Mouse (Mus musculus) forebrain, embryonic 16.5 days (tissue): ENCODE results near the gene Tulp4. TPM values are rescaled to one million over a fixed set of nuclear protein-coding genes. Genes with fewer than 3 reads are reported as not detected.

ENCODE experiments used
- ATAC-seq: fragments of 200-750 bp; cut with Nextera tagmentation; 2 replicates; pipeline ENCODE4 v1.8.0; 2017; ENCODE audit warnings: mild to moderate bottlenecking, moderate library complexity
- H3K27ac ChIP-seq: fragments of 300-500 bp; sonication (generic); 2 replicates; pipeline ENCODE4 v1.5.1; 2014; ENCODE audit warnings: low read length, control low read depth
- H3K27me3 ChIP-seq: fragments of 300-500 bp; sonication (generic); replicated peaks from 2 replicates; pipeline ENCODE4 v1.6.1; 2014; ENCODE audit warnings: low read length; ENCODE audit not compliant: control insufficient read depth, insufficient read depth
- H3K36me3 ChIP-seq: fragments of 300-500 bp; sonication (generic); 2 replicates; pipeline ENCODE4 v1.6.1; 2014; ENCODE audit not compliant: control insufficient read depth, insufficient read depth
- H3K4me1 ChIP-seq: fragments of 300-500 bp; sonication (generic); replicated peaks from 2 replicates; pipeline ENCODE4 v1.6.1; 2014; ENCODE audit warnings: low read length; ENCODE audit not compliant: control insufficient read depth, insufficient read depth
- H3K4me2 ChIP-seq: fragments of 300-500 bp; sonication (generic); 2 replicates; pipeline ENCODE4 v1.6.1; 2014; ENCODE audit warnings: mild to moderate bottlenecking, low read length, control low read depth
- H3K4me3 ChIP-seq: fragments of 300-500 bp; sonication (generic); replicated peaks from 2 replicates; pipeline ENCODE4 v1.5.1; 2014; ENCODE audit warnings: mild to moderate bottlenecking, low read length, control low read depth
- H3K9ac ChIP-seq: fragments of 300-500 bp; sonication (generic); replicated peaks from 2 replicates; pipeline ENCODE4 v1.6.1; 2014; ENCODE audit warnings: low read depth, low read length, control low read depth
- H3K9me3 ChIP-seq: fragments of 300-500 bp; sonication (generic); 2 replicates; pipeline ENCODE4 v1.6.1; 2016; ENCODE audit warnings: low read length; ENCODE audit not compliant: control insufficient read depth
- WGBS: fragments of 180-500 bp; shearing (Covaris S2); extraction: QIAGEN DNeasy Blood & Tissue Kit; methylation state at CpG from one replicate; pipeline ENCODE4 v1.1.7; 2014; 5-methylcytosine and 5-hydroxymethylcytosine counted together
- polyA plus RNA-seq: library from polyadenylated mRNA; unstranded; fragments of >200 nt; fragmentation: Nextera tagmentation; extraction: Ambion mirVana; gene quantifications from 2 replicates; pipeline ENCODE4 v1.2.1, GENCODE M21; 2015

The Tulp4 gene
- polyA plus RNA-seq, 1 experiment from 2014 or later, result 167 TPM

- Histone ChIP-seq H3K9me3 (no peaks in the 10 kb centered on the region), H3K4me1 (no peaks in the 10 kb centered on the region), H3K9ac (no peak overlapping the region), H3K36me3 (peaks cover 10% of the 10 kb centered on the region), H3K4me2 (no peak overlapping the region), H3K27me3 (no peaks in the 10 kb centered on the region), H3K4me3 (no peak overlapping the region), H3K27ac (no peak overlapping the region)
- 90% methylated on average over 6 of the region's 6 CpGs for WGBS
- ATAC-seq, result no peak
Measured at GRCm38 (mm10) chr17:6192275-6192674, 86.0 kb downstream of the Tulp4 start.

DNA sequence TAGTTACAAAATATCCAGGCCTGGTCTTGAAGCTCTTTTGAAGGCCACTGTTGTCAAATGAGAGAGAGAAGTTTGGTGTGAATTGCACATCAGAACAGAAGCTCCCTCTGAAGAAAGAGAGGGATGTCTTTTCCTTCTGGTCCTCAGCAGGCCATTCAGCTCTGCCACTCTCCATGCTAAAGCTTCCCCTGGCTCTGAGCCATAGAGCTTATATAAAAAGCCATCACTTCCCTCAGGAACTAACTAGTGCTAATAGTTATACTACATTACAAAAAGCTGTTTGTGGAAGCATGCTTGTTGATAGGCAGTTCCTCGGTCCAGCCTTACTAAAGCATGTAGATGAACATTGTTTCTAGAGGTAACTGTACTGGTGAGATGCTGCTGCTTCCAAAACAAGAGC lies 89.2 kb downstream of the Tulp4 start:
- Histone ChIP-seq H3K36me3 (peaks cover 10% of the 10 kb centered on the region; the same call in 1 of the 2 replicates), H3K9me3 (no peaks in the 10 kb centered on the region), H3K9ac (no peak overlapping the region), H3K4me1 (no peaks in the 10 kb centered on the region), H3K27ac (no peak overlapping the region), H3K27me3 (no peaks in the 10 kb centered on the region), H3K4me2 (no peak overlapping the region), H3K4me3 (no peak overlapping the region)
- ATAC-seq, result no peak
- WGBS, result 68% methylated on average over 1 of the region's 1 CpGs

DNA sequence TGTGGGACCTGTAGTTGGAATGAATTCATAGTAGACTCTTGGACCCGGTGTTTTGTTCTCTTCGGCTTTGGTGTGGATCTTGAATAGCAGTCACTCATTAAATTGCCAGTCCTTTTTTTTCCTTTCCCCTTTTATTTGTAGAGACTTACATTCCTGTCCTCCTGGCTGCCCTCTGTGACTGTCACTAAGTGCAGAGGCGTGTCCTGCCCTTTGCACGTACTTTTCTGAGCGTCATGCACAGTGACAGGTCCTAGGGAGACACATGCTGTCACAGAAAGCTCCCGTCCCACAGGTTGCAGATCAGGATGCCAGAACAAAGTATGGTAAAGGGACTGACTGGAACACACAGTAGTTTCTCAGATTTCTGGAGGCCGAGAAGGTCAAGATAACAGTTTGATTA lies 91.3 kb downstream of the Tulp4 start:
- ATAC-seq, result no peak
- Histone ChIP-seq H3K27ac (no peak overlapping the region), H3K27me3 (no peaks in the 10 kb centered on the region), H3K4me3 (no peak overlapping the region), H3K36me3 (peaks cover 10% of the 10 kb centered on the region), H3K4me1 (no peaks in the 10 kb centered on the region), H3K9ac (no peak overlapping the region), H3K9me3 (no peaks in the 10 kb centered on the region), H3K4me2 (no peak overlapping the region)
- WGBS, result 65% methylated on average over 7 of the region's 7 CpGs

DNA sequence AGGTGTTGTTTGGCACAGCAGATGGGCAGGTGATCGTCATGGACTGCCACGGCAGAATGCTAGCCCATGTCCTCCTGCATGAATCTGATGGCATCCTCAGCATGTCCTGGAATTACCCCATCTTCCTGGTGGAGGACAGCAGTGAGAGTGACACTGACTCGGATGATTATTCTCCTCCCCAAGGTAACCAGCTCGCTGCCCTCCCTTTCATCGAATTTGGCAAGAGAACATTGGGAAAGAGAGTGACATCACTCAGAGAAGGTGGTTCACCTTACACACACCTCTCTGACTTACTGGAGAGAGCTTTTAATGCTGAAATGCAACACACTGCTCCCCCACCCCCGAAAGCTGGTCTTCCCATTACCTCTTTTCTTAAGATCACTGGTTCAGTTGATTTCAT lies 92.4 kb downstream of the Tulp4 start:
- Histone ChIP-seq H3K4me2 (no peak overlapping the region), H3K9me3 (no peaks in the 10 kb centered on the region), H3K4me1 (no peaks in the 10 kb centered on the region), H3K27ac (no peak overlapping the region), H3K27me3 (no peaks in the 10 kb centered on the region), H3K4me3 (no peak overlapping the region), H3K9ac (no peak overlapping the region), H3K36me3 (peaks cover 10% of the 10 kb centered on the region)
- 89% methylated on average over 6 of the region's 6 CpGs for WGBS
- ATAC-seq, result no peak

- ATAC-seq, result no peak
- Histone ChIP-seq H3K4me3 (no peak overlapping the region), H3K9ac (no peak overlapping the region), H3K27ac (no peak overlapping the region), H3K4me1 (no peaks in the 10 kb centered on the region), H3K9me3 (no peaks in the 10 kb centered on the region), H3K36me3 (peaks cover 10% of the 10 kb centered on the region), H3K4me2 (no peak overlapping the region), H3K27me3 (no peaks in the 10 kb centered on the region)
- 67% methylated on average over 4 of the region's 4 CpGs for WGBS
Measured at GRCm38 (mm10) chr17:6199166-6199565, 92.9 kb downstream of the Tulp4 start.

GRCm38 (mm10) chr17:6201522-6202250 lies 95.4 kb downstream of the Tulp4 start:
- Histone ChIP-seq H3K27ac (no peak overlapping the region), H3K4me2 (no peak overlapping the region), H3K4me3 (no peak overlapping the region), H3K27me3 (no peaks in the 10 kb centered on the region), H3K4me1 (no peaks in the 10 kb centered on the region), H3K9ac (no peak overlapping the region), H3K9me3 (no peaks in the 10 kb centered on the region), H3K36me3 (peaks cover 11% of the 10 kb centered on the region)
- WGBS, result 89% methylated on average over 14 of the region's 14 CpGs
- 0 out of 2 replicates have a peak, but pooled peaks have one; percentile 3 for ATAC-seq

- Histone ChIP-seq H3K27ac (no peak overlapping the region), H3K4me2 (no peak overlapping the region), H3K9ac (no peak overlapping the region), H3K9me3 (no peaks in the 10 kb centered on the region), H3K4me3 (no peak overlapping the region), H3K36me3 (peaks cover 12% of the 10 kb centered on the region), H3K4me1 (no peaks in the 10 kb centered on the region), H3K27me3 (no peaks in the 10 kb centered on the region)
- WGBS, result 79% methylated on average over 14 of the region's 14 CpGs
- no peak for ATAC-seq
Measured at GRCm38 (mm10) chr17:6202389-6203110, 96.3 kb downstream of the Tulp4 start.

GRCm38 (mm10) chr17:6203126-6203525 lies 96.9 kb downstream of the Tulp4 start:
- H3K4me1 ChIP-seq, result no peaks in the 10 kb centered on the region
- no peak overlapping the region for H3K4me2 ChIP-seq
- no peaks in the 10 kb centered on the region for H3K9me3 ChIP-seq
- peaks cover 12% of the 10 kb centered on the region for H3K36me3 ChIP-seq
- WGBS, result 84% methylated on average over 7 of the region's 7 CpGs
- no peaks in the 10 kb centered on the region for H3K27me3 ChIP-seq
- ATAC-seq, result no peak
- H3K27ac ChIP-seq, result no peak overlapping the region
- no peak overlapping the region for H3K4me3 ChIP-seq
- H3K9ac ChIP-seq, result no peak overlapping the region

DNA sequence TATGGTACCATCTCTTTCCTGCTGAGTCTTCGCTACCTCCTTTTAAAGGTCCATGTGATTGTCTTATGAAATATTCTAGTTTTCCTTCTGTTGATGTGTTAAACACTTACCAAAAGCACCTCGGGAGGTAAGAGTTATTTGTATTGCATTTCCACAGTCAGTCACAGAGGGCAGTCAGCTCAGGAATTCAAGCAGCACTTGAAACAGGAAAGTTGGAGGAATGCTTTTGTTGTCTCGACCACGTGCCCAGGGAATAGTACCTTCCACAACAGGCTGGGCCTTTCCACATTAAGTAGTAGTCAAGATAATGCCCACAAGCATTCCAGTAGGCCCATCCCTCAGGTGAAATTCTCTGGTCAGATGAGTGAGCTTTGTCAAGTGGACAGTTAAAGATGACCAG lies 97.6 kb downstream of the Tulp4 start:
- no peaks in the 10 kb centered on the region for H3K4me1 ChIP-seq
- no peaks in the 10 kb centered on the region for H3K27me3 ChIP-seq
- 40% methylated on average over 4 of the region's 4 CpGs for WGBS
- peaks cover 8% of the 10 kb centered on the region for H3K36me3 ChIP-seq
- no peaks in the 10 kb centered on the region for H3K9me3 ChIP-seq
- H3K27ac ChIP-seq, result no peak overlapping the region
- ATAC-seq, result no peak
- H3K9ac ChIP-seq, result no peak overlapping the region
- H3K4me2 ChIP-seq, result no peak overlapping the region
- H3K4me3 ChIP-seq, result no peak overlapping the region
